Mouse (Mus musculus): ENCODE results near the gene Fgfbp3. TPM values are rescaled to one million over a fixed set of nuclear protein-coding genes. Genes with fewer than 3 reads are reported as not detected.
"Not testable (repeated sequence)": the region's sequence is repeated elsewhere in the genome, so short reads cannot be mapped to it uniquely, and the experiment has no call there.

Gene Fgfbp3
- 1.0 and 1.8 TPM in 2 replicates for total RNA-seq (2017)

DNA sequence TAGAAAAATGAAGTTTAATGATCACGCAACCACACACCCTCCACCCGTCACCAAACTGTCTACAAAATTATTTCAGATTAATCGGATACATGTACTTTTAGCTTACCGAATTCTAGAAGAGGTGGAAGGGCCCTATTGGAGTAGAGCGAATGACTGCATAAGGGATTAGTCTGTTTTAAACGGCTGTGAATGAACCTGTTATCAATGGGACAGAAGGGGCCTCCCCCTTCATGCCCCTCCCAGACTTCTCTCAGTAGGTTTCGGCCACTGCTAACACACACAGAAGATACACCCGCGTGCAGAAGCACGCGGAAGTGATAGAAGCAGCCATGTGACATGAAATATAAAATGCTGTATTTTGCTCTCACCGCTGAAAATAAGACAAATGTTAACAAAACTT, at the start of gene Fgfbp3:
Fgfbp3 (minus strand) TSS at position 150 of the 400 bp plus-strand sequence.
- no peak for ATAC-seq (ENCODE audit: extremely low read depth, insufficient number of reproducible peaks, low FRiP score, poor library complexity, severe bottlenecking)

DNA sequence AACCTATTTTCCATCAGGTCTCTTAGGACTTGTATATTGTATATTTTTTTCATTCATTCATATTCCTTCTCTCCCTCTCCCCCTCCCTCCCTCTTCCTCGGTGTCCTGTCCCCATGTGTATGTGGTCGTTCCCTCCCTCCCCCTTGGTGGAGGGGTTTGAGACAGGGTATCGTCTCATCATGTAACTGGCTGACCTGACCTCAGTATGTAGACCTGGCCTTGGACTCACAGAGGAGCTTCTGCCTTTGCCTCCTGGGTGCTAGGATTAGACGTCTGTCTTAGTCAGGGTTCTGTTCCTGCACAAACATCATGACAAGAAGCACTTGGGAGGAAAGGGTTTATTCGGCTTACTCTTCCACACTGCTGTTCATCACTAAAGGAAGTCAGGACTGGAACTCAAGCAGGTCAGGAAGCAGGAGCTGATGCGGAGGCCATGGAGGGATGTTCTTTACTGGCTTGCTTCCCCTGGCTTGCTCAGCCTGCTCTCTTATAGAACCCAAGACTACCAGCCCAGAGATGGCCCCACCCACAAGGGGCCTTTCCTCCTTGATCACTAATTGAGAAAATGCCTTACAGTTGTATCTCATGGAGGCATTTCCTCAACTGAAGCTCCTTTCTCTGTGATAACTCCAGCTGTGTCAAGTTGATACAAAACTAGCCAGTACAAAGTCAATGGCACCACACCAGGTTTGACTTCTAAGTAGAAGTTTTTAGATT, 43.3 kb upstream of the Fgfbp3 start:
- ATAC-seq (ENCODE audit: extremely low read depth, insufficient number of reproducible peaks, low FRiP score, poor library complexity, severe bottlenecking): not testable (repeated sequence)

DNA sequence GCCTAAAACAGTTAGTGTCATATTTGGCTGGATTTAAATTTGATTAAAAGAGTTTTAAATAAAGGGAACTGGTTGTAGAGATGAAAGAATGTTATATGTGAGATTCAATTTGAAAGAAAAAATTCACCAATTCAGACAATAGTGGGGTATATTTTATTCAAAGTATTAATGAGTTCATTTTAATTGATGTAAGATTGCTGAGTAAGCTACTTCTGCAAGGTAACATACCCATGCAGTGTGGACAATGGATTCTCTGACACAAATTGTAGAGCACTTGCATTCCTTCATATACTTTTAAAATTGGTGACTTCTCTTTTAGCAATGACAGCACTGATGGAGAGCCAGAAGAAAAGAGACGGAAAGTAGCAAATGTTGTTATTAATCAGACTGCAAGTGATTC, 41.9 kb upstream of the Fgfbp3 start:
- no peak for ATAC-seq (ENCODE audit: extremely low read depth, insufficient number of reproducible peaks, low FRiP score, poor library complexity, severe bottlenecking)

DNA sequence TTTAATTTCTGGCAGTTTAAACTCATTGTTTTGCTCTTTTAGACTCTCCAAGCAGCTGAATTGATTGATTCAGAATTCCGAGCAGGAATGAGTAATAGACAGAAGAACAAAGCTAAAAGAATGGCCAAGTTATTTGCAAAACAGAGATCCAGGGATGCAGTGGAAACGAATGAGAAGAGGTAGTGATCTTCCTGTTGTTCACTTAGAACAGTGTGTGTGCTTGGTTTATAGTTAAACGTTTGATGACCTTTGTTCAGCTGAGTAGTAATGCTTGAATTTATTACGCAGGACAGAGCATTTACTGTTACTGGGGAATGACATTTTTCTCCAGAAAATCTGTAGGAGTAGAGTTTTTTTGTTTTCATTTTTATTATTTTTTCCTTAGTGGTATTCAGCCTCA, 38.9 kb upstream of the Fgfbp3 start:
- no peak for ATAC-seq (ENCODE audit: extremely low read depth, insufficient number of reproducible peaks, low FRiP score, poor library complexity, severe bottlenecking)

DNA sequence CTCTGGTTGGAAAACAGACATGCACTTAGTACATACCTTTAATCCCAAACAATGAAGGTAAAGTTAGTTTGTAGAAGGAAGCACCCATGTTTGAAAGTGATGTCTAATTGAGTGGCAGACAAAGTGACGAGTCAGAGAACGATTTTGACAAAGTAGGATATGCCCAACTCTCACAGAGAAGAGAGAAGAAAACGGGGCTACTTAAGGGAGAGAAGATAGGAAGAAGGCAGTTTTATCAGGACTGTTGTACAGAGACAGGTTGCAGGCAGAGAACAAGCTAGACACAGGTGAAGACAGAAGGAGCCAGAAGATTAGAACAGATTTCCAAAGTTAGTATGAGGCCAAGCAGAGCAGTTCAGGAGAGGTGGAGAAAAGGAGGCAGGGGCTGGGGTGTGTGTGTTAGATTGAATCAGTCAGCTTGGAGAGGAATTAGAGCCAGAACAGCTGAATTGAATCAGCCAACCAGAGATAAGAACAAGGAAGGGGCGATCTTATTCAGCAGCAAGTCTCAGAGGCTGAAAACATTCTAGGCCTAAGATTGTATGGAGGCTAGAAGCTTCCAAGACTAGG, 34.3 kb upstream of the Fgfbp3 start:
- ATAC-seq (ENCODE audit: extremely low read depth, insufficient number of reproducible peaks, low FRiP score, poor library complexity, severe bottlenecking): no peak

DNA sequence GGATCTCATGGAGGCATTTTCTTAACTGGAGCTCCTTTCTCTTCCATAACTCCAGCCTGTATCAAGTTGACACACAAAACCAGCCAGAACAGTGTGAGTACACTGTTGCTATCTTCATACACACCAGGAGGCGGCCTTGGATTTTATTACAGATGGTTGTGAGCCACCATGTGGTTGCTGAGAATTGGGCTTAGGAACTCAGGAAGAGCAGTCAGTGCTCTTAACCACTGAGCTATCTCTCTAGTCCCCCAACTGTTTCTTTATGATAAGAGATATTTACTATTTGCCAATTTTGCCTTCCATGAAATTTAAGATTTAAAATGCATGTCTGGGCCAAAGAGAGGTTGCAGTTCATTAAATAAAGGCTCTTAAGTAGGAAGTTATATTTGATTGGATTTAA, 20.6 kb upstream of the Fgfbp3 start:
- no peak for ATAC-seq (ENCODE audit: extremely low read depth, insufficient number of reproducible peaks, low FRiP score, poor library complexity, severe bottlenecking)

DNA sequence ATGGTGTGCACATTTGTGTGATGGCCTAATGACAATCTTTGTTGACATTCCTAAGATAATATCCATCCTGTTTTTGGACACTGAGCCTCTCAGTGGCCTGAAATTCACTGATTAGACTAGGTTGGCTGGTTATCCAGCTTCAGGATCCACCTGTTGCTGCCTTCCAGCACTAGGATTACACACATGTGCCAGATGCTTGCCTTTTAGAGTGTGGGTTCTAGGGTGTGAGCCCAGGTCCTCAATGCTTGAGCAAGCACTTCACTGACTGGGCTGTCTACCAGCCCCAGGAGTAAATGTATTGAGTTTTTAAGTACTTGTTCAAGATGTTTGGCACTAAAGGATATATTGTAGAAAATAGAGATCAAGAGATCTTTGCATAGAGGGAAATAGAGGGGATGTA, 18.6 kb upstream of the Fgfbp3 start:
- no peak for ATAC-seq (ENCODE audit: extremely low read depth, insufficient number of reproducible peaks, low FRiP score, poor library complexity, severe bottlenecking)

DNA sequence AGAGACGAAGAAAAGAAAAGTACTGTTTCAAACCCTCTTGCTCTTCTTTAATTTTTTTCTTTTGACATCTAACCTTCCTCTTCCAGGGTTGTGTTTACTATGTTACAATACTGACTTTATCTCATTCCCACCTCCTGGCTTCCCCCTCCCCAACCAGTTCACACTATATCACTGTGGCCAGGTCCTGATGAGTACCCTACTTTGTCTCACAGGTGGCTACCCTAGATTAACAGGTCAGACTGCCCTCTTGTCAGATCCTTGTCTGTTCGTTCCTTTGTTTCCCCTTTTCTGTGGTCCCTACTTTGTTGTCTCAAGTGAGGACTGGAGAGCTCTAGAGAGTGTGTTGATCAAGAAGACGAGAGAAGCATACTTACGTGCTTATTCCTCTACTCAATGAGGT, 16.9 kb upstream of the Fgfbp3 start:
- no peak for ATAC-seq (ENCODE audit: extremely low read depth, insufficient number of reproducible peaks, low FRiP score, poor library complexity, severe bottlenecking)

DNA sequence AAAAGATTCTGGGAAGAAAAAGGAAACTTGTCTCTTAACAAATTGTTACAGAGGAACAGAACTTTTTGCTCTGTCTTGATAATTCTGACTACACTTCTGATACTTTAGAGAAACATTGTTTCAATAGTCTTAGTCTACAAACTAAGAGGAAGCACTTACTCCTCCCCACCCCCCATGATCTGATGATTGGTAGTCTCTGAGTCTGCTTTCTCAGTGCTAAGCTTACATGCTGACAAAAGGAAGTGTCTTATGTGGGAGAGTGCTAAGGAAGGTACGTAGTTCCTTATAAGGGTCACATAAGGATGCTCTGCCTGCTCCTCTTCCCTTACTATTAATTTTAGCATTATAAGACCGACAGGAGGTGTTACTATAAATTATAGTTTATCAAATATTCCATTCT, 13.2 kb upstream of the Fgfbp3 start:
- ATAC-seq (ENCODE audit: extremely low read depth, insufficient number of reproducible peaks, low FRiP score, poor library complexity, severe bottlenecking): peak; percentile 56; the same call in 1 of the 2 replicates

DNA sequence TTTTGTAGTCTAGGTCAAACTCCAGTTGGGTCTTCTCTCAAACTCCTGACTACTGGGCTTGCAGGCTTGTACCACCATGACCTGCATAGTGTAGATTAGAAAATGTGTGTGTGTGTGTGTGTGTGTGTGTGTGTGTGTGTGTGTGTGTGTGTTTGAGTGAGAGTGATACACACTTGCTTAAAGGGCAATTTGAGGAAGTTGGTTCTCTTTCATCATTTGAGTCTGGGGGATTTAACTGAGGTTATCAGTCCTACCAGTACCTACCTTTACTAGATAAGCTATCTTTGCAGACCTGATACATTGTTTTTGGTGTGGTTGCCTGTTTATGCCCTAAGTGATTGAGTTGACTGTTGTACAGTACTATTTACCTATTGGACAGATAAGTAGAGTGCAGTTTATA, 12.7 kb upstream of the Fgfbp3 start:
- ATAC-seq (ENCODE audit: extremely low read depth, insufficient number of reproducible peaks, low FRiP score, poor library complexity, severe bottlenecking): no peak

DNA sequence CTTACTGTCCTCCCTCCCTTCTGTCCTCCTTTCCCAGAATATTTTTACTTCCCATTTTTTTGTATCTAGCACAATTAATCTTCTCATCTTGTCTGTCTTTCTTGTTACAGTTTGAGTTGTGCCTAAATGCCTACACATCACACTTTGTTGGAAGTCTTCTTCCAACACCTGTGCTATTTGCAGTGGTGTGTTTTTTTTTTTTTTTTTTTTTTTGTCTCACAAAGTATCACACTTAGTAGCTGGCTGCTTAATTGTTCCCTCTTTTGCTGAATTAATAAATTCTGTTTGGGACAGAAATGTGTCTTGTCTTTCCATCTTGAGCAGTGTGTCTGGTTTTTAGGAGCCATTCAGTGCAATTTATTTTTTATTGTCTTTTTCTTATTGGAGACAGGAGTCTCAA, 10.4 kb upstream of the Fgfbp3 start:
- no peak for ATAC-seq (ENCODE audit: extremely low read depth, insufficient number of reproducible peaks, low FRiP score, poor library complexity, severe bottlenecking)

DNA sequence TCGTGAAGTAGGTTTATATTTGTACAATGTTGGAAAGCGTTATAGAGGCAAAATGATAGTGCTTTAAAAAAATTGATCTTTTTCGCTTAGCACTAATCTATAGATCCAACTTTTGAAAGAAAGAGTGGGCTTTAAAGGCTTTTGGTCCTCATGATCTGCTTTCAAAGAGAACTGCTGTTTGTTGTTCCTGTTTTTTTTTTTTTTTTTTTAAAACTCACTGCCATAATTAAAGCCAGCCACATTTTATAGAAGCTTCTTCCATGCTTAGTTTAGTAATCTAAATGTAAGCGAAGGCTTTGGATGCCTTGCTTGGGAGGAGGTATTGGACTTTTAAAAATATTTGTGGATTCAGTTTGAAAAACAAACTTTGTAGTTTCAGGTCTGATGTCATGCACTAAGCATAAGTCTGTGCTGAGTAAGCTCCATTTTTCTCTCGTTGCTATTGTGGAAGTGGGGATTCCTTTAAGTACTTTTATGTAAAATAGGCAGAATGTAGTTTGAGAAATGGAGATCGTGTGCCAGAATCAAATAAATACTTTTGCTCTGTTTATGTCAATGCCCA, 8.5 kb upstream of the Fgfbp3 start:
- no peak for ATAC-seq (ENCODE audit: extremely low read depth, insufficient number of reproducible peaks, low FRiP score, poor library complexity, severe bottlenecking)

DNA sequence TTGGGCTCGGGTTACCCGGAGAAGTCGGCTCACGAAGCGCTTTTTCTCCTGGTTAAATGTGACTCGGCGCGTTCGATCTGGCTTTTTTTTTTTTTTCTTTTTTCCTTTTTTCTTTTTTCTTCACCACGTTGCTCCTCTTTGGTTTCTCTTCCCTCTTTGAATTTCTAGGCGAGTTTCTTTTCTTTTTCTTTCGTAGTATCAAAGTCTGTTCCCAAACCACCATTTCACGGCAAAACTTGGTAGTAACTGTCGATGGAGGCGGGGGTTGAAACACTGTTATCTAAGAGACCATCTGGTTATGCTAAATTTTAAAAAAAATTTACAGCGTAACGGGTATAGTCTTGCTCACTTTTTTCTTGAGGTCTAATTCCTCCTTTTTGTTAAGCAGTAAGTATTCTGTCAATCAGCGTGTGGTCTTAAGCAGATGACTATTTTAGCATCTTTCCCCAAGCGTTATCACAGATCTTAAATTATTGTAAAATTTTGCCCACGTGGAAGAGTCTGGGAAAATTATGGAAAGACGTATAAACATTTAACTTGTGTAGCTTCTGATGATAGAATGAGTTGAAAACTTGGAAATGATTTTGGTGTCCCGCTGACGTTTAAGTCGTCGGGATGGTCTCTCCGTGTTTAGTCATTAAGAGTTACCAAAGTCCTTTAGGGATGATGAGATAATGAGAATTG, 7.3 kb upstream of the Fgfbp3 start:
- ATAC-seq (ENCODE audit: extremely low read depth, insufficient number of reproducible peaks, low FRiP score, poor library complexity, severe bottlenecking): no peak

DNA sequence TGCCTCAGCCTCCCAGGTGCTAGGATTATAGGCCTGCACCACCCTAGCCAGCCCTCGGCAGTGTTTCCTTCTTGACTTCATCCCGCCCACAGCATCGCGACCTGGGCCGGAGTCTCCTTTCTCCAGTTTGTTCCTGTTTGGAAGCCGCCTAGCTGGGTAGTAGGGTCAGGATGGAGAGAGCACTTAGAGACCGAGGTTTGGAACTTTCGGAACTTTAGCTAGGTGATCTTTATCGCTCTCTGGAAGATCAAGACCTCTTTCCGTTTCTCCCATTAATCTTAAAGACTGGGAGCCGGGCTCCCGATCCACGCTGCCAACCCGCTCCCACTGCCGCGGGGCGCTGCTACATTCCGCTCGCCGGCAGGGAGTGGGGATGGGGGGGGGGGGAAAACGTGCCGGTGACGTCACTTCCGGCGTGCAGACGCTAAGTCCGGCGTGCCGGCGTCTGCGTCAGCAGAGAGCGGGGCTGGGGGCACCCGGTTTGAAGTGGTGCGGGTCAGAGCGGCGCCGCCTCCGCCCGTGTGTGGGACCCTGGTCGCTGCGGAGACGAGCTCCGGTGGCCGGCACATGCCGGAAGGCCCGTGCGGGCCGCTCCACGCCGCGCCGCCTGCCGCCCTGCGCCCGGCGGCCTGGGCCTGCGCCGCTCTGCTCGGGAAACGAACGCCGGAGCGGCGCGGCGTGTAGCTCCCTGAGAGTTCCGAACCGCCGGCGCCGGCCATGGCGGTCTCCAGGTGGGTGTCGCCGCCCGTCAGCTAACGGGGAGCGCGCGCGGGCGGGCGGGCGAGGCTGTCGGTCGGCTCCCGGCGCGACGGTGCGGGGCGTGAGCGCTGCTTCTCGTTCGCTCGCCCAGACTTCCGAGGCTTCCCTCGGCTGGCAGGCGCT, 6.5 kb upstream of the Fgfbp3 start, which contains the start of gene Btaf1:
Btaf1 (plus strand) TSS at position 409 of the 882 bp plus-strand sequence.
- ATAC-seq (ENCODE audit: extremely low read depth, insufficient number of reproducible peaks, low FRiP score, poor library complexity, severe bottlenecking): peak; percentile 84

DNA sequence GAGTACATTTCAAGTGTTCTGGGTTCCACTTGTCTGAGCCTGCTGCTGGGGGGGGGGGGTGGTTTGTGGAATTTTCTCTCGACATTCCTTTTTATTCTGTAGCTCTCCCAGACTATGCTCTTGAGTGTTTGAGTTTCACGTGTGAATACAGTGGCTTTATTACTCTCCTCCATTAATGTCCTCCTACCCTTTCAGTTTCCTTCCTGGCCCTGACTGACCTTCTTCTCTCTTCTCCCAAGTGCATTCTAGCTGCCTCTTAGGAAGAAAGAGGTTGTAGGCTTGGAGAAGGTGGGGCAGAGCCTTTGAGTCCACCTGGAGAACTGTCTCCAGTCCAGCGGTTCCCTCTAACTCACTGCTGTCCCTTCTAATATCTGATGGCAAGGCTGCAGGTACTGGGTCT, 3.5 kb upstream of the Fgfbp3 start:
- no peak for ATAC-seq (ENCODE audit: extremely low read depth, insufficient number of reproducible peaks, low FRiP score, poor library complexity, severe bottlenecking)

DNA sequence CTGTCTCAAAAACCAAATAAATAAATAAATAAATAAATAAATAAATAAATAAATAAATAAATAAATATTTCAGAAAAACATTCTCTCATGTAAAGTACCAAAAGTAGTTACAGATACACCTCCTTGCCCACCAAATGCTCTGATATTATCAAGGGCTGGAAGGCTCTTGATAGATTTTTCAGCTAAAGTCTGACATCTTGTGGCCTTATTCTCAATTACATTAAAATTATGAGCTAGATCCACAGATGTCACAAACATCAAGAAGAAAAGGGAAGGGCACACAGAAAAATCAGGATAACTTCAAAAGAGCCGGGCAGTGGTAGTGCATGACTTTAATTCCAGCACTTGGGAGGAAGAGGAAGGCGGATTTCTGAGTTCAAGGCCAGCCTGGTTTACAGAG, 2.6 kb upstream of the Fgfbp3 start:
- ATAC-seq (ENCODE audit: extremely low read depth, insufficient number of reproducible peaks, low FRiP score, poor library complexity, severe bottlenecking): peak; percentile 23; the same call in 1 of the 2 replicates

DNA sequence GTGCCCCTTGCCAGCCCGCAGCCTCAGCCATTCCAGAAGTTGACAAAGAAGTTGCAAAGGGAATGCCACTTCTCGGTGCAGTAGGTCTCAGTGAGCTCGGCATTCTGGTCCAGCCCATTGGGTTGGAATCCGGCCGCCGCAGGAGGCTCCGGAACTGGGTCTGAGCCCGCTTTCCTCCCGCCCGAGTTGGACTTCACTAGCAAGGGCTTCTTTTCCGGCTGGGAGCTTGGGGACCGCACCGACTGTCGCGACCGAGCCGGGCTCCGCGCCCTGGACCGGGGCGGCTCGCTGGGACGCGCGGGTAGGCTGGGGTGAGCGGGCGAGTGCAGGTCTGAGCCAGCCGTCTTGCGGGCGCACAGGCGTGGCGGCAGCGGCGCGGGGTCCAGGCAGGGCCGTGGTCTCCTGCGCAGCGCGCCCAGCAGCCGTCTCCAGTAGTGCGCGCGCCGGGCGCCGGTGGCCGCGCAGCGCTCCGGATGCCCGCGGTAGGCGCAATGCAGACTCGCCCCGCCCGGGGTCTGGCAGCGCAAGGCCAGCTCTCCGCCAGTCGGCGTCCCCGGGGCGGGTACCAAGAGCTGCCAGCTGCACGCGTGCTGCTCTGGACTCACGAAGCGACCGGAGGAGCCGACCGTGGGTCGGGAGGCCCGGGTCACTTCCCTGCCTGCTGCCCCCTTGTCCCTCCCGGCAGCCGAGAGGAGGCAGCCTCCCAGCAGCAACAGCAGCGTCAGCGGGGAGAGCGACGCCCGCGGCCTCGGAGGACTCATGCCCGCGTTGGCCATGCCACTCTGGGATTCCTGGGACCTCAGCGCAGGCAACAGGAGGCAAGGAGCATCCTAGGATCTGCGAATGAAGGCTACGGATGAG, 744 bp downstream of the Fgfbp3 start:
- ATAC-seq (ENCODE audit: extremely low read depth, insufficient number of reproducible peaks, low FRiP score, poor library complexity, severe bottlenecking): peak; percentile 60

DNA sequence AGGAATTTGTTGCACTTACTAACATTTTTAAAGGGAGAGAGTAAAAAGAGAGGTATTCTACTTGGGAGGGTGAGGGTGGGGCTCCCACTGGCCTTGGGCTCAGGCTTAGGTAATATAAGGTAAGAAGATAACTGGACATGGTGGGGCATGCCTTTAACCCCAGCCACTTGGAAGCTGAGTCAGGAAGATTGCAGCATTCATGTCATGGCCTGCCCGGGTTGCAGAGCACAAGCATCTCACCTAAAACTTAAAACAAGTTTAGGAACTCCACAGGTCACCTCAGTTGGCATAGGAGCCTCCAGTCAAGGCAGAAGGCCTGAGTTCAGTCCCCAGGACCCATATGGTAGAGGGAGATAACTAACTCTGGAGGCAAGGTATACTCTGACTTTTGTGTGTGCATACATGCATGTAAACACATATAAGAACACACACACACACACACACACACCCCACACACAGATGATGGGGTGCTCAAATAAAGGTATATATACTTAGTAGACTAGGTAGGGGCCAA, 2.5 kb downstream of the Fgfbp3 start:
- ATAC-seq (ENCODE audit: extremely low read depth, insufficient number of reproducible peaks, low FRiP score, poor library complexity, severe bottlenecking): no peak
